Mouse (Mus musculus): ENCODE results near the gene Oprl1.

Gene Oprl1

DNA sequence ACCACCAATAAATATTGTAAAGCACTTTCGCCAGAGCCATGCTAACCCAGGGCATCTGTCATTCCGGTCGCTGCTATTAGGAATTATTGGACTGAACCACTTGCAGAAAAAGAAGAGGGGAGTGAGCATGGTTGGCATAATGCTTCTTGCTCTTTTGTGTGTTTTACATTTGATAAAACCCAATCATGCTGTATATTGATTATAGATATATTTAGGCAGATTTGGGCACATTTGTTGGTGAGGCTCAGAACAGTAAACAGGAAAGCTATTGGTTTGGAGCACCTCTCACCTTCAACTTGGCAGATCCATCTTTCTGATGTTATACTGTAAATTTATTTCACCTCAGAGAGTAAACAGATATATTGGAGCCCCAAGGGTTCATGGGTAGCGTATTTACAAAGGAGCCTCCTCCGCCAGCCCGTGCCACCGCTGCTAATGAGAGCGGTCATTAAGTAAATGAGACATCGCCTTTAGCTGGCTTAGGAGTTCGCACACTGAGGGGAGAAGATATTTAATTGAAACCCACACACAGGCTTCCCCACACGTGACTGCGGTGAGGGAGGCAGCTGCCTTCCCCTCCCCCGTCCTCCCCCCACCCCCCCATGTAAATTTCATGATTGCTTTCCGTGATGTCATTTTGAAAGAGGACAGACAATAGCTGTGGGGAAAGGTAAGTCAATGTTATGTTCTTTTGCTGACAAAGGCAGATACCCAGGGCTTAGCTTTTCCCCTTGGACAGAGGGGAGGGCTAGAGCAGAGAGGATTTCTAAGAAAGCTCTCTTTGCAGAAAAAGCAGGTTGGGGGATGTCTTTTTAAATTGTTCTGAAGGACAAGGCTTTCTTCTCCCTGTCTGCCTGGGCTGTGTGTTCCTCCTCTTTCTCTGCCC, 52.1 kb downstream of the Oprl1 start:
- DNase-seq, result no peak

DNA sequence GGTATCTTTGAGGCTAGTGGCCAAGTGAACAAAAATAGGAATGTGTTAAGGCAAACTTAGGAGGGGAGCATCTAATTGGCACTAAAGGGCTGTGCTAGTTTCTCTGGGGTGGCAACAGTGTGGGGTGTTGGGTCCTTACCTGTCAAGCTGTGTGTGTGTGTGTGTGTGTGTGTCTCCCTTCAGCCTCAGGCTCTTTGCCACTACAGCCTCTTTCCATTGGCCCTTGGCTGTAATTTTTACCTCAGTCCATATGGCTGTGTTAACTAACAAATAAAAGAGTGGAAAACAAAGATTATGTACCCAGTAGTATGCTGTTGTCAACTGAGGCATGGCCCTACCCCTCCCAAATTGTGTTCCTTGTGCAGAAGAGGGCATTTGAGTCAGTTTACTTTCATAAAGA, 53.6 kb downstream of the Oprl1 start:
- no peak for DNase-seq

DNA sequence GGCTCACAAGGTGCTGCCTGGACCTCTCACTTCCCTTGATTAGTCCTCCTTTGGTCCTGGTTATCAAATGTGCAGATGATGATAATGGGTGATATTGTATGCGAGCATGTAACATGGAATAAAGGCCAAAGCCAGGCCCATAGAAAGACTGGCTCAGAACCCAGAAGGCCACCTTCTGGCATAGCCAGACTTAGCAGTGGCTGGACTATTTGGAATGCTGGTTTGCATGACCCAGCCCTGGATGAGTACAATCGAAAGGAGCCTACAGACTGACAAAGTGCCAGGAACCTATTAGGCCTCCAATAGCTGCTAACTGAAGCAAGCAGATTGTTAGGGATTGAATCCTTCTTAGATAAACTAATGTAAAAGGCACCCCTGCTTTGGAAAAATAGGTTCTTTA, 54.6 kb downstream of the Oprl1 start:
- DNase-seq, result no peak
